Mouse (Mus musculus) stomach, embryonic 16.5 days (tissue): Measurements from ENCODE around the gene Vipr1. TPM values are rescaled to one million over a fixed set of nuclear protein-coding genes. Genes with fewer than 3 reads are reported as not detected.

Source experiments
- ATAC-seq: fragments of 200-750 bp; cut with Nextera tagmentation; 2 replicates; pipeline ENCODE4 v1.8.0; 2017; ENCODE audit warnings: moderate number of reproducible peaks, moderate TSS enrichment; ENCODE audit not compliant: insufficient read depth, low FRiP score
- H3K27ac ChIP-seq: fragments of 300-500 bp; sonication (generic); 2 replicates; pipeline ENCODE4 v1.5.1; 2014; ENCODE audit warnings: low read length
- H3K27me3 ChIP-seq: fragments of 300-500 bp; sonication (generic); 2 replicates; pipeline ENCODE4 v1.6.1; 2014; ENCODE audit warnings: low read length, control low read depth, mixed read lengths; ENCODE audit not compliant: control insufficient read depth, insufficient read depth
- H3K36me3 ChIP-seq: fragments of 300-500 bp; sonication (generic); 2 replicates; pipeline ENCODE4 v1.6.1; 2014; ENCODE audit warnings: low read length; ENCODE audit not compliant: control insufficient read depth, insufficient read depth
- H3K4me1 ChIP-seq: fragments of 300-500 bp; sonication (generic); 2 replicates; pipeline ENCODE4 v1.6.1; 2014; ENCODE audit warnings: low read length, control low read depth, mixed read lengths; ENCODE audit not compliant: control insufficient read depth, insufficient read depth
- H3K4me2 ChIP-seq: fragments of 300-500 bp; sonication (generic); 2 replicates; pipeline ENCODE4 v1.6.1; 2014; ENCODE audit warnings: low read depth, low read length, mixed read lengths
- H3K4me3 ChIP-seq: fragments of 300-500 bp; sonication (generic); replicated peaks from 2 replicates; pipeline ENCODE4 v1.5.1; 2014; ENCODE audit warnings: mild to moderate bottlenecking, low read length
- H3K9ac ChIP-seq: fragments of 300-500 bp; sonication (generic); 2 replicates; pipeline ENCODE4 v1.6.1; 2014; ENCODE audit warnings: low read length
- H3K9me3 ChIP-seq: fragments of 300-500 bp; sonication (generic); replicated peaks from 2 replicates; pipeline ENCODE4 v1.6.1; 2016; ENCODE audit warnings: low read length, control low read depth; ENCODE audit not compliant: control insufficient read depth
- WGBS: fragments of 180-500 bp; shearing (Covaris S2); extraction: QIAGEN DNeasy Blood & Tissue Kit; methylation state at CpG from one replicate; pipeline ENCODE4 v1.1.7; 2014; 5-methylcytosine and 5-hydroxymethylcytosine counted together
- polyA plus RNA-seq: library from polyadenylated mRNA; unstranded; fragments of >200 nt; fragmentation: Nextera tagmentation; extraction: Ambion mirVana; gene quantifications from 2 replicates; pipeline ENCODE4 v1.2.1, GENCODE M21; 2015

Vipr1 gene
- polyA plus RNA-seq, 1 experiment from 2014 or later, result 1.0 TPM

DNA sequence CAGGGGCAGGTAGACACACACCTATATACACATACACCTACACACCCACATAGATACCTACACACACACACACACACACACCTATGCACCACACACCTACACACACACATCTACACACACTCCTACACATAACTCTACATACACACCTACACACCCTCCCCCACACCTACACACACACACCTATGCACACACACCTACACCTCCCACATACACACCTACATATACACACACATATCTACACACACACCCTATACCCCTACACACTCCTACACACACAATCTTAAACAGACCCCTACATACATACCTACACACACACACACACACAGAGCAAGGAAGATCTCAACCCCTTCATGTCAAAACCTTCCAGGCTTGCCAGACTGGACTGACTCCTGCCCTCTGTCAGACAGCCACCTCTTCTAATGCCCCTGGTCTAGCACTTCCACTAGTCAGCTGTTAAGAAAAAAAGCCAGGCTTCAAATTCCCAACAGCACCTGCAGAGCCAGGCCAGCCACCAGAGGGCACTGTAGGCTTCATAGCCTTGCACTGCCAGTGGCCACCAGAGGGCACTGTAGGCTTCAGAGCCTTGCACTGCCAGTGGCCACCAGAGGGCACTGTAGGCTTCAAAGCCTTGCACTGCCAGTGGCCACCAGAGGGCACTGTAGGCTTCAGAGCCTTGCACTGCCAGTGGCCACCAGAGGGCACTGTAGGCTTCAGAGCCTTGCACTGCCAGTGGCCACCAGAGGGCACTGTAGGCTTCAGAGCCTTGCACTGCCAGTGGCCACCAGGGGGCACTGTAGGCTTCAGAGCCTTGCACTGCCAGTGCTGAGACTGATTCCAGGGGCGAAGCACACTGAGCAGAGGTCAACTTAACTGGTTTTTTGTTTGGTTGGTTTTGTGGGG lies 54.9 kb downstream of the Vipr1 start:
- ATAC-seq, result peak; percentile 37; the same call in 1 of the 2 replicates
- Histone ChIP-seq H3K4me1 (no peaks in the 10 kb centered on the region), H3K27me3 (no peaks in the 10 kb centered on the region), H3K4me3 (no peak overlapping the region), H3K36me3 (0 out of 2 replicates have a peak, but pooled peaks cover 2% of the 10 kb centered on the region), H3K9ac (no peak overlapping the region), H3K4me2 (no peak overlapping the region), H3K9me3 (no peaks in the 10 kb centered on the region), H3K27ac (no peak overlapping the region)
- 100% methylated on average over 1 of the region's 1 CpGs for WGBS

DNA sequence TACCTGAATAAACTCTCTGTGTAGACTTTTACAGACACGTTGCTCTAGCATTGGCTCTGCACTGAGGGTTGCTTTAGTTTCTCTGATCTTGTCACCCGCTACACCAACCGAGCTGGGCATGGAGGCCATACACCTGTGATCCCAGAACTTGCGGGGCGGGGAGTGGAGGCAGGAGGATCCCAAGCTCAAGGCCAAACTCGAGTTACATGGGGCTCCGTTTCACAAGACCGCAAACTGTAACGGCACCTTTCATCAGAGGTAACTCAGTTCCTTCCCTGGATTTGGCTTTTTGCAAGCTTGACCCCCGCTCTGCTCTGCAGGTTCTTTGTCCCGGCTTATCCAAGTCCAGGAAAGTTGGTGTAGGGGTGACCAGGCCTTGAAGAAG lies 61.7 kb downstream of the Vipr1 start:
- peak overlapping the region; percentile 43; the same call in 1 of the 2 replicates for H3K27ac ChIP-seq
- ATAC-seq, result no peak
- WGBS, result 33% methylated on average over 11 of the region's 11 CpGs
- peak overlapping the region; percentile 88 for H3K4me2 ChIP-seq
- H3K9ac ChIP-seq, result peak overlapping the region; percentile 83
- no peaks in the 10 kb centered on the region for H3K9me3 ChIP-seq
- peaks cover 13% of the 10 kb centered on the region for H3K4me1 ChIP-seq
- H3K27me3 ChIP-seq, result no peaks in the 10 kb centered on the region
- no peaks in the 10 kb centered on the region for H3K36me3 ChIP-seq
- H3K4me3 ChIP-seq, result peak overlapping the region; percentile 88

DNA sequence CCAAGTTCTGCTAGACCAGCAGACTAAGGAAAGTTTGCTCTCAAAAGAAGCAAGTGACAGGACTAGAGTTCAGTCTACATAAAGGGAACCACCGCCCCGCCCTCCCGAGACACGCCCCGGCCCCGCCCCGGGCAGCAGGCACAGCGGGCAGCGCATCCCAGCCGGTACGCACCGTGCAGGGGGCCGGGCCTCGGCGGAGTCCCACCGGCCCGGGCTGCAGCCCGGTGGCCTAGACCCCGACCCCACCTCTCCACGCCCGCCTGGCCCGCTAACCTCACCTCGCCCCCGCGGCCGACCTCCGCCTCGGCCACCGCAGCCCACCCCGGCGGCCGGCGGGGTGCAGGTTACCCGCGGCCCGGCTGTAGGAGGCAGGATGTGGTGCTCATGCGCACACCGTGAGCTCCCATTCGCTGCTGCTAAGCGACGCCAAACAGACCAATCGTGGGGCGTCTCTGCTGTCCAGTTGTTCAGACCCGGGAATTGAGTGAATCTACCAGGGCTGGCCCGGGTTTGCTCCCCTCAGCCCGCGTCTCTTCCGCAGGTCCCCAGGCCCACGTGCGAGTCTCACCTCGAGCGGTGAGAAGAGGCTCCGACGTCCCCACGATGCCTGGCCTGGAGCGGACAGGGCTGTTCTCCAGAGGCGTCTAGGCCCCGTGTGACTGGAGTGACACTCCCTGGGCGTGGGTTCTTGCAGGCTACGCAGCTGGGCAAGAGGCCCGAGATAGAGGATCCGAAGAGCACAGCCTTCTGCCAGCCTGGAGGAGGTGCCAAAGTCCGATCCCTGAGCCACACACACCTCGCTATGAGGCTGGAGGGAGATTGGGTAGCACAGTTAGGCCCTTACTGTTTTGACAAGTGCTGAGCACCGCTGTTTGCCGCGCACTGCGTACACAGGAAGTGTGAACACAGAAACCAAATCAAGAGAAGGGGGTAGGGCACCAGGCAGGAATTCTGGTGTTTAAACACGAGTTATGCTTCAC lies 62.4 kb downstream of the Vipr1 start, which contains the start of gene Sec22c:
TSS of gene Sec22c (minus strand) at position 845 of the 980 bp plus-strand sequence.
- peak; percentile 96 for ATAC-seq
- peaks cover 16% of the 10 kb centered on the region for H3K4me1 ChIP-seq
- no peaks in the 10 kb centered on the region for H3K36me3 ChIP-seq
- H3K9me3 ChIP-seq, result no peaks in the 10 kb centered on the region
- H3K4me3 ChIP-seq, result peak within 1 kb of the TSS; percentile 88
- H3K4me2 ChIP-seq, result peak within 1 kb of the TSS; percentile 88
- H3K27ac ChIP-seq, result peak within 1 kb of the TSS; percentile 89
- H3K9ac ChIP-seq, result peak within 1 kb of the TSS; percentile 83
- H3K27me3 ChIP-seq, result no peaks in the 10 kb centered on the region
- WGBS, result under 1% methylated on average over 69 of the region's 69 CpGs

GRCm38 (mm10) chr9:121706029-121706675 lies 63.6 kb downstream of the Vipr1 start:
- Histone ChIP-seq H3K9me3 (no peaks in the 10 kb centered on the region), H3K4me3 (no peak overlapping the region), H3K4me2 (peak overlapping the region; percentile 88), H3K9ac (no peak overlapping the region), H3K27me3 (no peaks in the 10 kb centered on the region), H3K4me1 (peaks cover 21% of the 10 kb centered on the region), H3K36me3 (no peaks in the 10 kb centered on the region), H3K27ac (no peak overlapping the region)
- 74% methylated on average over 6 of the region's 6 CpGs for WGBS
- no peak for ATAC-seq

GRCm38 (mm10) chr9:121707801-121708200 lies 65.3 kb downstream of the Vipr1 start:
- H3K9me3 ChIP-seq, result no peaks in the 10 kb centered on the region
- H3K4me2 ChIP-seq, result no peak overlapping the region
- no peak overlapping the region for H3K27ac ChIP-seq
- WGBS, result 48% methylated on average over 6 of the region's 6 CpGs
- no peak overlapping the region for H3K9ac ChIP-seq
- H3K36me3 ChIP-seq, result peaks cover 4% of the 10 kb centered on the region; the same call in 1 of the 2 replicates
- H3K4me1 ChIP-seq, result peaks cover 26% of the 10 kb centered on the region
- no peaks in the 10 kb centered on the region for H3K27me3 ChIP-seq
- H3K4me3 ChIP-seq, result no peak overlapping the region
- ATAC-seq, result no peak

GRCm38 (mm10) chr9:121708506-121709486 lies 66.3 kb downstream of the Vipr1 start:
- no peak overlapping the region for H3K4me3 ChIP-seq
- ATAC-seq, result no peak
- H3K4me1 ChIP-seq, result peaks cover 26% of the 10 kb centered on the region
- WGBS, result 65% methylated on average over 7 of the region's 7 CpGs
- H3K27me3 ChIP-seq, result no peaks in the 10 kb centered on the region
- H3K9ac ChIP-seq, result no peak overlapping the region
- peaks cover 10% of the 10 kb centered on the region for H3K36me3 ChIP-seq
- H3K9me3 ChIP-seq, result no peaks in the 10 kb centered on the region
- H3K27ac ChIP-seq, result no peak overlapping the region
- no peak overlapping the region for H3K4me2 ChIP-seq

- H3K4me1 ChIP-seq, result peaks cover 21% of the 10 kb centered on the region
- no peaks in the 10 kb centered on the region for H3K9me3 ChIP-seq
- peaks cover 10% of the 10 kb centered on the region for H3K36me3 ChIP-seq
- peak within 1 kb of the TSS; percentile 96 for H3K27ac ChIP-seq
- peak within 1 kb of the TSS; percentile 81 for H3K4me3 ChIP-seq
- peak within 1 kb of the TSS; percentile 97 for H3K9ac ChIP-seq
- H3K4me2 ChIP-seq, result peak within 1 kb of the TSS; percentile 91
- peak; percentile 97 for ATAC-seq
- no peaks in the 10 kb centered on the region for H3K27me3 ChIP-seq
- WGBS, result 5% methylated on average over 37 of the region's 37 CpGs
These were observed 67.5 kb downstream of the Vipr1 start, which contains the start of gene Ss18l2 for GRCm38 (mm10) chr9:121709898-121710583. Gene Ss18l2 (plus strand): TSS chr9:121710329.
